Mouse (Mus musculus) heart, postnatal 36 days (tissue): ENCODE measurements around the gene Tanc1. TPM values are rescaled to one million over a fixed set of nuclear protein-coding genes. Genes with fewer than 3 reads are reported as not detected.
"Not testable (repeated sequence)": the region's sequence is repeated elsewhere in the genome, so short reads cannot be mapped to it uniquely, and the experiment has no call there.

Experiments used
- DNase-seq, 2 experiments: peaks; one replicate each; pipeline ENCODE4 v3.0.0; 2021 to 2022
- intact Hi-C: fragments of 180-260 bp; cut with DNase I; formaldehyde crosslinking; loops from one replicate; pipeline ENCODE4 v1.15.1; 2025
- total RNA-seq, 2 experiments: library from RNA; stranded (reverse); gene quantifications; 2 replicates each; pipeline ENCODE4 v1.2.3; 2021

Gene Tanc1
- total RNA-seq, 2 experiments from 2014 or later = 26.6 to 29.8 TPM

GRCm38 (mm10) chr2:59842556-59843008, 230.7 kb downstream of the Tanc1 start:
- intact Hi-C loops = loop anchor here (5.0 kb wide), 1 partner anchor 40 kb away; no protein-coding TSS in a partner anchor
- no peak for DNase-seq

GRCm38 (mm10) chr2:59843156-59843555, 231.3 kb downstream of the Tanc1 start:
- intact Hi-C loops = loop anchor here (5.0 kb wide), 1 partner anchor 41 kb away; no protein-coding TSS in a partner anchor

GRCm38 (mm10) chr2:59843848-59844247, 232.0 kb downstream of the Tanc1 start:
- no peak for DNase-seq
- intact Hi-C loops = loop anchor here (5.0 kb wide), 1 partner anchor 42 kb away; no protein-coding TSS in a partner anchor

More at GRCm38 (mm10) chr2:59843156-59843555, 231.3 kb downstream of the Tanc1 start:
- DNase-seq = no peak

- intact Hi-C loops, DNase-seq: not testable (repeated sequence)
Observed at GRCm38 (mm10) chr2:59851885-59852284, 240.0 kb downstream of the Tanc1 start.

DNA sequence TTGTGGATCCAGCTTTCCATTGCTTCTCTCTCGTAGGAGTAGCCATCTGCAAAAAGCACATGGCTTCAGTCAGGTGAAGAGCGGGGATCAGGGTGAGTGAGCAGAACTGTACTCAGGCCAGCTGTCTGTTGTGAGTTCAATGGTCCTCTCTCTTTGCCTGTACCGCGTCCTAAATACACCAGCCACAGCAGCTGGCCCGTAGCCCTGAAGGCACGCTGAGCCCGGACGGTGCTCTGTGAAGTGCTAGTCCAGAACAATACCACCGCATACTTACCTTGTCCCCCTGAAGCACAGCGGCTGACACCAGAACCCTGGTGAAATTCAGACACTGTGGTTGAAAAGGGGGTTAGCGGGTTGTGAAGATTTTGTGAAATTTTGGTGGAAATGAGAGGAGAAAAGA, 241.1 kb downstream of the Tanc1 start:
- intact Hi-C loops = no loop called here
- no peak for DNase-seq

DNA sequence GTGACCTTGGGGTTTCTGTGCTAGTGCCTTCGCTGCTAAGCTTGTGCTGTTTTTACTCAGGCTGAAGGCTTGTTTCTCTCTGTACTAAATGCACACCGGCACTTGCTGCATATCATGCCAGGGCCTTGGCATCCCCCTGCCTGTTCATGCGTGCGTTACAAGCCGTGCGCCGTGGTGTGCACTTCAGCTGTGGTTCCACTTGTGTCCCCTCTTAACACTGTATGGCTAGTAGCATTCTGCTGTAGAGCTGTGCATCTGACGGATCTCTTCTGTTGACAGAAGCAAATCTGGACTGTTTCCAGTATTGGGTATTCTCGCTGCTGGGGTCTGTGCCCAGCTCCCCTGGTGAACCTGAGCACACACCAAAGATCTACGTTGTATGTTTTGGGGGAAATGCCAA, 241.7 kb downstream of the Tanc1 start:
- intact Hi-C loops = no loop called here
- DNase-seq = no peak

- no peak for DNase-seq
- intact Hi-C loops = no loop called here
Observed at GRCm38 (mm10) chr2:59854363-59854762, 242.5 kb downstream of the Tanc1 start.

DNA sequence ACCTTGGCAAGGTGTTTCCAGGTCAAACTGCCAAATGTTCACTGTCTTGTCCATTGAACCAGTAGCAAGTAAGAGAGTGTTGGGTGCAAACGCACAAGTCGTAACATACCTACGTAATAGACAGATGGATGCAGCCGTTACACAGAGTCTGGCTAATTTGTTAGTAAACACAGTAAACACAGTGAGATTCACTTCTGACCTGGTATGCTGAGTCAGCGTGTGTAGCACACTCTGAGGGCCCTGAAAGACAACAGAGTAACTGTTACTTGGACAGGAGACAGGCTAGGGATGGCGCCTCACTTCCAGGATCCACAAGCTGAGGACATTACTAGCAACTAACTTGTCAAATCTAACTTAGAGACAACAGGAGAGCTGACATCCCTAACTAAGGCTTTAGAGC, 250.8 kb downstream of the Tanc1 start:
- intact Hi-C loops = no loop called here
- no peak for DNase-seq

GRCm38 (mm10) chr2:59870526-59870925, 258.7 kb downstream of the Tanc1 start:
- intact Hi-C loops = no loop called here

GRCm38 (mm10) chr2:59876482-59876881, 264.6 kb downstream of the Tanc1 start:
- intact Hi-C loops = no loop called here
- DNase-seq = no peak

More at GRCm38 (mm10) chr2:59870526-59870925, 258.7 kb downstream of the Tanc1 start:
- no peak for DNase-seq

GRCm38 (mm10) chr2:59877335-59877734, 265.5 kb downstream of the Tanc1 start:
- intact Hi-C loops = no loop called here
- no peak for DNase-seq

DNA sequence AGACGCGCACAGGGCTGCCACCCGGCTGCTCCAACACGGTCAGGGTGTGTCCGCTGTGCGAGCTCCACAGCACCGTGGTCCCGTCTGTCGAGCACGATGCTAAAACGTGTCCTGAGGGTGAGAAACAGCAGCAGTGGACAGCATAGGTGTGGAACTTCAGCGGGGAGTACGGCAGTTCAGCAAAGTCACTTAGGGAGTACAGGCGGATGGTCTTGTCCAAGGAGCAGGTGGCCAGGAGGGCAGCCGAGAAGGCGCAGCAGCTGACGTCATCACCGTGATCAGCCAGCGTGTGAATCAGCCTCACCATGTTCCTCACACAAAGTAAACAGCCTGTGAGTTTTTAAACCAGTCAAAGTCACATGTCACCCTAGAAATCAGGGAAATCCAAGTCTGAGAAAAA, 266.4 kb downstream of the Tanc1 start:
- no peak for DNase-seq
- intact Hi-C loops = no loop called here

- DNase-seq = no peak
- intact Hi-C loops = no loop called here
Observed at GRCm38 (mm10) chr2:59881404-59881803, 269.6 kb downstream of the Tanc1 start.

DNA sequence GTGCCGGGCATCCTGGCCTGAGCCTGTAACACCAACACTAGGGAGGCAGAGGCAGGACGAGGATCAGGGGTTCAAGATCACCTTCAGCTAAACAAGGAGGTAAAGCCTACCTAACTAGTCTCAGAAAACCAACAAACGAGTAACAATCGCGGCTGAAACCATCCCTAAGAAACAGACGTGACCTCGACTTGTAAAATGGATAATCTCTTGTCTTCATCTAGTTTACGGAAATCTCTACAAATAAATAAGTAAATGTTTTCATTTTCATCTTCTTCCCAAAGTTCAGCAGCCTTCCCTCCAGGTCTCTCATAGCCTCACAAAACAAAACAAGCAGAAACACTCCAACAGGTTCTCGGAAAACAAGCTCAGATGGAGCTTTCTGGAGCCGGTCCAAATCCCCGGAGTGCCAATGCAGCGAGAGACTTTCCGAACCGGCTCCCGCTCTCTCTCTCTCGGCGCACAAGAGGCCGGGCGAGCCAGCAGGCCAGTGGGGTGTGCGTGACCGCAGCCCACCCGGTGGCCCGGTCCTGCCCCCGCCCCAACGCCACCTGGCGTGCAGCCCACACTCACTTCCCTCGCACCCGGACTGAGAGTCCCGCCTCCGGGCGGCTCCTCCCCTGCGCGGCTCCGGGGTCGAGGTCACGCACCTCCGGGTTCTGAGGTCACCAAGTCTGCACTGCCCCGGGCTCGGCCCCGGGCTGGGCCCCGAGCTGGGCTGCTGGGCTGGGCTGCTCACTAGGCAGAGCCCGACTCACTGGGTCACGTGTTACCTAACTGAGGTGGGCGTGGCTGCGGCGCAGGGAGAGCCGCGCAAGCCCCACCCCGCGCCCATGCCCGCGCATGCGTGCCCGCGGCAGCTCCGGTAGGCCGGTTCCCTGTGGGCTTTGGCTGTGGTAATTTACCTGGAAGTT, 270.2 kb downstream of the Tanc1 start, which contains the start of gene Wdsub1:
TSS of gene Wdsub1 (minus strand) at position 761 of the 911 bp plus-strand sequence.
- DNase-seq = peak; percentile 93 to 94
- intact Hi-C loops = no loop called here

GRCm38 (mm10) chr2:59882742-59883281, 271.0 kb downstream of the Tanc1 start:
- DNase-seq = no peak
- intact Hi-C loops = no loop called here

- intact Hi-C loops = no loop called here
Observed at GRCm38 (mm10) chr2:59889699-59890098, 277.9 kb downstream of the Tanc1 start.

More at GRCm38 (mm10) chr2:59889699-59890098, 277.9 kb downstream of the Tanc1 start:
- DNase-seq = no peak

Other genes starting within 250 kb of the Tanc1 start
- not detected for gene Dapl1, start 127.4 kb upstream of the Tanc1 start, total RNA-seq